Mouse (Mus musculus): ENCODE measurements around the gene Sectm1b. TPM values are rescaled to one million over a fixed set of nuclear protein-coding genes. Genes with fewer than 3 reads are reported as not detected.
"Not testable (repeated sequence)": the region's sequence is repeated elsewhere in the genome, so short reads cannot be mapped to it uniquely, and the experiment has no call there.

Gene Sectm1b
- not detected in 2 replicates for polyA plus RNA-seq (2015; fragmentation: Nextera tagmentation; extraction: Ambion mirVana)

GRCm38 (mm10) chr11:121063379-121063778 lies at the start of gene Sectm1b:
Sectm1b (minus strand) TSS chr11:121063569.
- 79% methylated on average over 5 of the region's 5 CpGs for WGBS
- H3K27ac ChIP-seq (replicated peaks) = no peak within 1 kb of the TSS
- H3K36me3 ChIP-seq = no peaks in the 10 kb centered on the region
- ATAC-seq (ENCODE audit: low FRiP score) = no peak
- no peak within 1 kb of the TSS for H3K9ac ChIP-seq (replicated peaks)
- no peak within 1 kb of the TSS for H3K4me2 ChIP-seq
- no peaks in the 10 kb centered on the region for H3K9me3 ChIP-seq (replicated peaks)
- H3K4me1 ChIP-seq = no peaks in the 10 kb centered on the region
- no peak within 1 kb of the TSS for H3K4me3 ChIP-seq (replicated peaks)
- H3K27me3 ChIP-seq (replicated peaks) = no peaks in the 10 kb centered on the region

GRCm38 (mm10) chr11:121112091-121112775 lies 48.9 kb upstream of the Sectm1b start:
- no peaks in the 10 kb centered on the region for H3K9me3 ChIP-seq (replicated peaks)
- no peak overlapping the region for H3K4me2 ChIP-seq
- H3K27ac ChIP-seq (replicated peaks) = no peak overlapping the region
- no peak for ATAC-seq (ENCODE audit: low FRiP score)
- no peaks in the 10 kb centered on the region for H3K36me3 ChIP-seq
- WGBS = 79% methylated on average over 5 of the region's 5 CpGs
- no peaks in the 10 kb centered on the region for H3K4me1 ChIP-seq
- no peaks in the 10 kb centered on the region for H3K27me3 ChIP-seq (replicated peaks)
- no peak overlapping the region for H3K4me3 ChIP-seq (replicated peaks)
- H3K9ac ChIP-seq (replicated peaks) = no peak overlapping the region

DNA sequence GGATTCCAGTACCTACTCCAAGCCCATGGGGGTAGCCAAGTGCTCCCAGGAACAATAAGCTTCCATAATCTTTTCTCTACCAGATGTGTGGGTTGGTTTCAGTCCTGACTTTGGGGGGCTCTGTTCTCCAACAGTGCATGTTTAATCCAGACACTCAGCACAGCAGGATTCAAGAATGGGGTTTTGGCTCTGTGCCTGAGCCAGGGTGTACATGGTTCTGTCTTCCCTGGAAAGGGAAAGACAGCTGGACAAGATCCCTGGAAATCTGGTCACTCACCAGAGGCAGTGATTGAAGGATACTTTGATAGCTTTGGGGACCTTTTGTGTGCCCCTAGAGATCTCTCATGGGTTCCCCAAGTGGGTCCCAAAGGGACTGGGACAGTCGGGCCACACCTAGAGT lies 48.2 kb upstream of the Sectm1b start:
- no peak for ATAC-seq (ENCODE audit: low FRiP score)
- WGBS = 67% methylated on average over 1 of the region's 1 CpGs
- no peak overlapping the region for H3K4me3 ChIP-seq (replicated peaks)
- no peak overlapping the region for H3K4me2 ChIP-seq
- no peaks in the 10 kb centered on the region for H3K36me3 ChIP-seq
- H3K9ac ChIP-seq (replicated peaks) = no peak overlapping the region
- no peak overlapping the region for H3K27ac ChIP-seq (replicated peaks)
- H3K27me3 ChIP-seq (replicated peaks) = no peaks in the 10 kb centered on the region
- no peaks in the 10 kb centered on the region for H3K4me1 ChIP-seq
- no peaks in the 10 kb centered on the region for H3K9me3 ChIP-seq (replicated peaks)

DNA sequence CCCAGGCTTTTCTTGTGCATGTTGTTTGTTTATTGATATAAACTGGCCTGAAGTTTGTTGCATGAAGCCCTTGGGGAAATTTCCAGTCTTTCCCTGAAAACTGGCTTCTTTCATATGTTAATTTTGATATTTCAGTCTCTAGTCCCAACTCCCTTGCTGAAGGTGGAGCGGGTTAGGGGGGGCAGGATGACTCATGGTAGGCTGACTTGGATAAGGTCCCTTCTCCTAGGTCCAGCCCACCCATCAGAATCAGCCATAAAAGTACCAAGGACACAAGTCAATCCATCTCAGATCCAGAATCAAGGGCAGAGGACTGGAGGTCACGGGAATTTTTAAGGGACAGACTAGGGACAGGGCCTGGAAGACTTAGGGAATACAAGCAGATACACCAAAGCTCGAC lies 47.7 kb upstream of the Sectm1b start:
- ATAC-seq (ENCODE audit: low FRiP score) = no peak
- no peak overlapping the region for H3K27ac ChIP-seq (replicated peaks)
- WGBS = 94% methylated on average over 3 of the region's 3 CpGs
- H3K4me3 ChIP-seq (replicated peaks) = no peak overlapping the region
- no peaks in the 10 kb centered on the region for H3K36me3 ChIP-seq
- H3K4me1 ChIP-seq = no peaks in the 10 kb centered on the region
- no peaks in the 10 kb centered on the region for H3K9me3 ChIP-seq (replicated peaks)
- no peaks in the 10 kb centered on the region for H3K27me3 ChIP-seq (replicated peaks)
- no peak overlapping the region for H3K4me2 ChIP-seq
- no peak overlapping the region for H3K9ac ChIP-seq (replicated peaks)

- 30% methylated on average over 2 of the region's 2 CpGs for WGBS
Measured at GRCm38 (mm10) chr11:121109986-121110385, 46.6 kb upstream of the Sectm1b start.

GRCm38 (mm10) chr11:121108061-121108460 lies 44.7 kb upstream of the Sectm1b start:
- Histone ChIP-seq H3K36me3 (no peaks in the 10 kb centered on the region), H3K4me1 (no peaks in the 10 kb centered on the region), H3K27ac (replicated peaks) (no peak overlapping the region), H3K9me3 (replicated peaks) (no peaks in the 10 kb centered on the region), H3K4me3 (replicated peaks) (no peak overlapping the region), H3K4me2 (no peak overlapping the region), H3K27me3 (replicated peaks) (no peaks in the 10 kb centered on the region), H3K9ac (replicated peaks) (no peak overlapping the region)
- WGBS = 75% methylated on average over 9 of the region's 9 CpGs
- ATAC-seq (ENCODE audit: low FRiP score) = no peak

More at GRCm38 (mm10) chr11:121109986-121110385, 46.6 kb upstream of the Sectm1b start:
- Histone ChIP-seq H3K36me3 (no peaks in the 10 kb centered on the region), H3K4me1 (no peaks in the 10 kb centered on the region), H3K9ac (replicated peaks) (no peak overlapping the region), H3K27ac (replicated peaks) (no peak overlapping the region), H3K27me3 (replicated peaks) (no peaks in the 10 kb centered on the region), H3K4me2 (no peak overlapping the region), H3K9me3 (replicated peaks) (no peaks in the 10 kb centered on the region), H3K4me3 (replicated peaks) (no peak overlapping the region)
- no peak for ATAC-seq (ENCODE audit: low FRiP score)

DNA sequence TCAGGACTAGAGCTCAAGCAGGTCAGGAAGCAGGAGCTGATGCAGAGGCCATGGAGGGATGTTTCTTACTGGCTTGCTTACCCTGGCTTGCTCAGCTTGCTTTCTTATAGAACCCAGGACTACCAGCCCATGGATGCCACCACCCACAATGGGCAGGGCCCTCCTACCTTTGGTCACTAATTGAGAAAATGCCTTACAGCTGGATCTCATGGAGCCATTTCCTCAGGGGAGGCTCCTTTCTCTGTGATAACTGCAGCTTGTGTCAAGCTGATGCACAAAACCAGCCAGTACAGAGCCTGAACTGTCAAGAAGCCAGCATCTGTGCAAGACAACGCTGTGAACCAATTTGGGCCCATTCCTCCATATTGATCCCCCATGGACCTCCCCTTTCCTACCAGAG lies 43.9 kb upstream of the Sectm1b start:
- not testable (repeated sequence) for H3K27ac ChIP-seq (replicated peaks); H3K4me1 ChIP-seq; H3K9ac ChIP-seq (replicated peaks); H3K36me3 ChIP-seq; H3K27me3 ChIP-seq (replicated peaks); ATAC-seq (ENCODE audit: low FRiP score); H3K4me3 ChIP-seq (replicated peaks); H3K9me3 ChIP-seq (replicated peaks); H3K4me2 ChIP-seq
- WGBS = 93% methylated on average over 1 of the region's 1 CpGs

GRCm38 (mm10) chr11:121101124-121101805 lies 37.9 kb upstream of the Sectm1b start:
- Histone ChIP-seq H3K4me2 (no peak overlapping the region), H3K4me3 (replicated peaks) (no peak overlapping the region), H3K9ac (replicated peaks) (no peak overlapping the region)

GRCm38 (mm10) chr11:121100692-121101091 lies 37.3 kb upstream of the Sectm1b start:
- WGBS = 59% methylated on average over 7 of the region's 7 CpGs
- Histone ChIP-seq H3K9me3 (replicated peaks) (no peaks in the 10 kb centered on the region), H3K9ac (replicated peaks) (no peak overlapping the region), H3K27me3 (replicated peaks) (no peaks in the 10 kb centered on the region), H3K36me3 (no peaks in the 10 kb centered on the region), H3K27ac (replicated peaks) (no peak overlapping the region), H3K4me2 (no peak overlapping the region), H3K4me3 (replicated peaks) (no peak overlapping the region), H3K4me1 (no peaks in the 10 kb centered on the region)
- no peak for ATAC-seq (ENCODE audit: low FRiP score)

More at GRCm38 (mm10) chr11:121101124-121101805, 37.9 kb upstream of the Sectm1b start:
- 92% methylated on average over 4 of the region's 4 CpGs for WGBS
- Histone ChIP-seq H3K9me3 (replicated peaks) (no peaks in the 10 kb centered on the region), H3K4me1 (no peaks in the 10 kb centered on the region), H3K27me3 (replicated peaks) (no peaks in the 10 kb centered on the region), H3K36me3 (no peaks in the 10 kb centered on the region), H3K27ac (replicated peaks) (no peak overlapping the region)
- no peak for ATAC-seq (ENCODE audit: low FRiP score)

DNA sequence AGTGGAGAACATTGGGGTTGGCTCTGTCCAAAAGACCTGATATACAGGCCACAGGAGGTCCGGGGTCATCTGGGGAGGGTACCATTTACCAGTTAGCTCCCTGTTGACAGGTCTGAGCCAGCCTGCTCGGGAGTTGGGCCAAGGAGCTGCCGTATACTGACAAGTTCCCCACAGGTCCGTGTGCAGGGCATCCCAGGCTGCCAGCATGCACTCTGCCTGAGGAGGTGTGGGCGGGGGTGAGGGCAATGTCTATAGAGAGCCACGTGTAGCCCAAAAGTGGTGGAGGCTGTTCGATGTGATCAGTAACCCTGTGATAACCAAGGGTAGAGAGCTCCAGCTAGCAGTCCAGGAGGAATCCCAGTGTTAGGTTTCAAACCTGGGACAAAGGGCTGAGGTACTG lies 36.4 kb upstream of the Sectm1b start:
- H3K27ac ChIP-seq (replicated peaks) = no peak overlapping the region

DNA sequence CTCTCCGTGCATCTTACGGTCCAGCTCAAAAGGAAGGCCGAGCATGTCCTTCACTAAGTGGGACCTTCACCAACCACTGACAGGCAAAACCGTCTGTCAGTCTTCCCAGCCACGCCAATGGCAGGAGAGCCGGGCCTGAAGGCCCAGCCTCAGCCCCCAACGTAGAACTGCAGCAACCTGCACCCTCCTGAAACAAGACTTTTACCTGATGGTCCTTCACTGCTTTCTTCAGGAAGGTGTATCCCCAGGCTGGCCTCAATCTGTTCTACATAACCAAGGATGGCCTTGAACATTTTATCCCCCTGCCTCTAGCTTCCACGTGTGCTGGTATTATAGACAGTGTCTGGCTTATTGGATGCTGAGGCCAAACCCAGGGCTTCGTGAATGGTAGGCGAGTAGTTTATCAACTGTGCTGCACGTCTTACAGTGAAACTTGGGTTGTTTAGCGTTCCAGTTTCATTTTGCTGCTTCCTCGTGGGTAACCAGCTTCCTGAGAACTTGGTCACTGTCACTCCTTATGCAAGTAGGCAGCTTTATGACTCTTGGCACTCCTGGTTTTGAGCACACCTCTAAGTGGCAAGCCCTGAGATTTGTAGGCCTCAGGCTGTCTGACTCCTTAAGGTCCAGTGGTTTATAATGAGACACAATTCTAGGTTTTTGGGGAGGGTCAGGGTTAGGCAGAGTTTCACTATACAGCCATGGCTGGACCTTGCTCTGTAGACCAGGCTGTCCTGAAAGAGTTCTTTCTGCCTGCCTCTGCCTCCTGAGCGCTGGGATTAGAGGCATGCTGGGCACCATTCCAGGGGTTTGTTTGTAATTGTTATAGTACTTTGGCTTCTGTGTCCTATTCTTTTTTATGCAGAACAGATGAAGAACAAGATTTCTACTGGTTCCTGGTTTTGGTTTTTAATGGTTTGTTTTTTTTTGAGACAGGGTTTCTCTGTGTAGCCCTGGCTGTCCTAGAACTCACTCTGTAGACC lies 29.5 kb upstream of the Sectm1b start:
- H3K27me3 ChIP-seq (replicated peaks) = no peaks in the 10 kb centered on the region
- H3K27ac ChIP-seq (replicated peaks) = no peak overlapping the region
- ATAC-seq (ENCODE audit: low FRiP score) = no peak
- no peak overlapping the region for H3K4me3 ChIP-seq (replicated peaks)
- no peak overlapping the region for H3K9ac ChIP-seq (replicated peaks)
- no peaks in the 10 kb centered on the region for H3K9me3 ChIP-seq (replicated peaks)
- WGBS = 94% methylated on average over 14 of the region's 14 CpGs
- H3K4me2 ChIP-seq = no peak overlapping the region
- no peaks in the 10 kb centered on the region for H3K4me1 ChIP-seq
- H3K36me3 ChIP-seq = no peaks in the 10 kb centered on the region

More for the DNA sequence above, 36.4 kb upstream of the Sectm1b start:
- Histone ChIP-seq H3K27me3 (replicated peaks) (no peaks in the 10 kb centered on the region), H3K36me3 (no peaks in the 10 kb centered on the region), H3K4me1 (no peaks in the 10 kb centered on the region), H3K9me3 (replicated peaks) (no peaks in the 10 kb centered on the region), H3K4me3 (replicated peaks) (no peak overlapping the region), H3K9ac (replicated peaks) (no peak overlapping the region), H3K4me2 (no peak overlapping the region)
- no peak for ATAC-seq (ENCODE audit: low FRiP score)
- 84% methylated on average over 7 of the region's 7 CpGs for WGBS
